Mouse (Mus musculus) left cerebral cortex, adult 2 months (tissue): ENCODE measurements around the gene Use1. TPM values are rescaled to one million over a fixed set of nuclear protein-coding genes. Genes with fewer than 3 reads are reported as not detected.

ENCODE experiments used
- DNase-seq, 2 experiments: peaks; one replicate each; pipeline ENCODE4 v3.0.0; 2021 to 2022; ENCODE audit warnings: low spot score in 2 of 2, mixed read lengths in 1 of 2; ENCODE audit errors: extremely low spot score in 1 of 2
- H3K27ac ChIP-seq: fragments of 200-600 bp; 2 replicates; pipeline ENCODE4 v1.8.1; 2022
- H3K4me3 ChIP-seq: fragments of 200-600 bp; 2 replicates; pipeline ENCODE4 v1.8.1; 2022
- CTCF ChIP-seq: fragments of 200-600 bp; IDR thresholded peaks from 2 replicates; pipeline ENCODE4 v1.8.1; 2022; ENCODE audit warnings: antibody characterized with exemption, mild to moderate bottlenecking, moderate library complexity
- intact Hi-C: fragments of 180-260 bp; cut with DNase I; formaldehyde crosslinking; loops from one replicate; pipeline ENCODE4 v1.15.1; 2025
- total RNA-seq, 2 experiments: library from RNA; stranded (reverse); gene quantifications; 2 replicates each; pipeline ENCODE4 v1.2.3; 2021

Use1 gene
- total RNA-seq, 2 experiments from 2014 or later, result 110 to 113 TPM

DNA sequence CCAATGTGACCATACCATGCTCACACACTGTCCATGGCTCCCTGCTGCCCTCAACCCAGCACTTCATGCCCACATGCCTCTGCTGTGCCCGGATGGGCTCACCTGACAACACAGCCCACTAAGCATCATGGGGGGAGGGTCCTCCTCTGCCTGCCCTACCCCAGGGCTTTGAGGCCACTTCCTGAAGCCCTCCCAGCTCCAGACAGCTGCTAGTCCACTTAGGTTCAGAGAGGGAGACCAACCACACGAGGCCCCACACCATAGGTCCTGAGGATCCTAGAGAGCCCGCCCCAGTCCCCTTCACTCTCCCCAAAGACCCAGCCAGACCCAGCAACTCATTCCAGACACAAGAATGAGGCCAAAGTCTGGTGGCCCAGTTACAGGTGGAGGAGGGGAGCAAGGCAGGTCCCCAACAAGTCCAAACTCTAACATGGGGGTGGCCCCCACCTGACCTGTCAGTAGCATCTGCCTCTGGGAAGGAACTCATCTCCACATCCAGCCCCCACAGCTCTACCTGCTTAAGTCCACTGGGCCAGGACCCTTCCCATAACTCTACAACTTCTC, 12.9 kb downstream of the Use1 start:
- no peak for DNase-seq
- intact Hi-C loops, result no loop called here
- no peak overlapping the region for H3K27ac ChIP-seq
- peak overlapping the region; percentile 89 for H3K4me3 ChIP-seq
- no peak for TF ChIP-seq CTCF

DNA sequence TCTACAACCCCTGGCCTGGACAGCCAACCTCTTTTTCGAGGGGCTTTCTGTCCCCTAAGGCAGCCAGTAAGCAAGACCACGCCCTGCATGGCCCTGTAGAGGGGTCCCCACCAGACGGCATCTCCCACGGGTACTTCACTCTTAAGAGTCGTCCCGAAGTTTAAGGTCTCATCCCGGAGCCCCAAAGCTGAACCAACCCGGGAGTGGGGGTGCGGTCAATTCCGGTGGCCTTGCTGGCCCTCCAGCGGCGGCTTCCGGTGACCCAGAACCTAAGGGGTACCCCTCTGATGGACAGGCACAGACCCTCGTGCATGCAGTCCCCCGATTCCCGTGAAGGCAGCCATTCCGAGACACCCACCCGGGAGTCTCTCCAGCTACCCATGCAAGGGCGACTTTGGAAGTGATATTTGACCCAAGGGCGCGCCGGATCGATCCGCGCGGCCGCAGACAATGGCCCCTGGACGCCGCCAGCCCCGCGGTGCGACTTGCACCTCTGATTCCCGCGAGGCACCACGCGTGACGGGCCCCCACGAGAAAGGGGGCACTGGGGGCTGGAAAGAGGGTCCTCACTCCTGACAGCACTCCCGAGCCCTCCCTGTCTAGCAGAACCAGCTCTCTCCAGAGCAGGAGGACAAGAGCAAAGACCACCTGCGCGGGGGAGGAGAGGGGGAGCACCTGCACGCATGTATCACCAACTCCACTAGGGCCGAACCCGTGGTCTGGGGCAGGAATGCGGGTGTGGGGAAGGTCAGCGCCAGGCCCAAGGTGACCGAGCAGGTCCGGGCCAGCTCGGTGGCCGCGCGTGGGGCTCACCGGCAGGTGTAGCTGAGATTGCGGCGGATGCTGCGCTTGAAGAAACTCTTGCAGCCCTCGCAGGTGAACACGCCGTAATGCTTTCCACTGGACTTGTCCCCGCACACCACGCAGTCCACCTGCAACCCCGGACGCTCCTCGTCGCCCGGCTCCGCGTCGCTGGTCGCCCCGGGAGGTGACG, 13.8 kb downstream of the Use1 start:
- no peak; the same call in 1 of the 2 replicates for TF ChIP-seq CTCF
- peak overlapping the region; percentile 83 for H3K27ac ChIP-seq
- DNase-seq, result no peak
- H3K4me3 ChIP-seq, result peak overlapping the region; percentile 89
- intact Hi-C loops, result no loop called here

DNA sequence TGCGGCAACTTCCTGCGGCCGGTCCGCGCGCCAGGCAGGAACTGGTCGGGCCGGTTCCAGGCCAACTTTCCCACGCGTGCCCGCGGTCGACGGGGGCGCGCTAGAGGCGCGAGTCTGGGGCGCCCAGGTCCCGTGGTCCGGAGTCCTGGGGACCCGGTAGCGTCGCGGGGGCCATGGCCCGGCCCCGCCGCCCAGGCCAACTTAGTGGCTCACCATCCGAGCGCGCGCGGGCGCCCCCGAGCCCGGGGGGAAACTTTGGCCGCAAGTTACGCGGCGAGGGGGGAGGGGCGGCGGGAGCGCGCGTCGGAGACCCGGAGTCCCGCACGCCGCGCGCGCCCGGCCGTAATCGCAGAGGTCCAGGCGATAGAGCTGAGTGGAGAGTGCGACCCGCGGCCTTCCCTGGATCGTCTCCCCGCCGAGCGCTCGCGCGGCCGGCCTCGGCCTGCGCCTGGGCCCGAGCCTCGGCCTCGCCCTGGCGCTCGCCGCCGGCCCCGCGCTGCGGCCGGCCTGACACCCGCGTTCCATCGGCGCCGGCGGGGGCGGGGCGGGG, 14.8 kb downstream of the Use1 start, which contains the start of gene Nr2f6:
Gene Nr2f6, minus strand, starts transcription at position 540 of the 550 bp plus-strand sequence.
- peak within 1 kb of the TSS; percentile 87 for H3K27ac ChIP-seq
- DNase-seq, result peak in 1 of 2 experiments; percentile 49
- peak within 1 kb of the TSS; percentile 89 for H3K4me3 ChIP-seq
- intact Hi-C loops, result no loop called here
- no peak for TF ChIP-seq CTCF

DNA sequence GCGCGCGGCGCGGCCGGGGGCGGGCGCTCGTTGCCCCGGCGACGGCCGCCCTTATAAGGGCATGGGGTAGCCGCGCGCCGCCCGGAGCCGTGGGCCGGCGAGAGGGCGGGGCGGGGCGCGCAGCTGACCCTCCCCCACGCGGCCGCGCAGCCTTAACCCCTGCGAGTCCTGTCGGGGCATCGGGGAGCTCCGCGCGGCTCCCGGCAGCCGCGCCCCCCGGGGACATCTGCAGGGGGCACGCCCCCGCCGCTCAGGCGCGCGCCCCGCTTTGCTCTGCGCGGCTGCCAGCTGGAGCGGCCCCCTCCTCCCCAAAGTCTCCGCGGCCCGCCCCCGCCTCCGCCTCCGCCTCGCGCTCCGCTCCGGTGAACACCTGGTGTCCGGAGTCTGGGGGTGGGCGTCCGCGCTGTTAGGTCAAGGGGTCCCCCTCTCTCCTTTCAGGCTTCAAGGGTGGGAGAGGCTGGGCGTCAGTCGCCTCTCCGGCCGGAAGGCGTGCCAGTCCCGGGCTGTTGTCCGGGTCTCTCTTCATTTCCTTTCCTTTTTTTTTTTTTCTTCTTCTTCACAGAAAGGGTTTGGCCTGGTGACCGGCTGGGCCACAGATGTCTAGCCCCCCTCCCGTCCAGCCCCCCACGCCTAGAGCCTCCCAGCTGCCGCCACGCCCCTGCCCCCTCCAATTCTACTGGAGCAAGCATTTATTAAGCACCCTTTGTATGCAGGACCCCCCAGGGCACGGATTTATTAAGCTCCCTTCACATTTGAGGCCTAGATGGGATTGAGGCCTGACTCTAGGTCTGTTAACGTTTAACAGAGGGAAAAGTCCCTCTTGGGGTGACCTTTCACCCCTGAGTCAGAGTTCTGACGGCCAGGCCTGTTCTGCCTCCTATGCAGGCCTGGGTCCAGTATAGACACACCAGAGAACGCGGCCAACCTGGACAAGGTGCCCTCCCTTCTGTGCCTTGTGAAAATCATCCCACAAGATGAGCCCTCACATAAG, 15.6 kb downstream of the Use1 start:
- peak; percentile 66 to 81 for DNase-seq
- Histone ChIP-seq H3K27ac (peak overlapping the region; percentile 87), H3K4me3 (peak overlapping the region; percentile 62)
- intact Hi-C loops, result no loop called here
- TF ChIP-seq CTCF, result no peak

DNA sequence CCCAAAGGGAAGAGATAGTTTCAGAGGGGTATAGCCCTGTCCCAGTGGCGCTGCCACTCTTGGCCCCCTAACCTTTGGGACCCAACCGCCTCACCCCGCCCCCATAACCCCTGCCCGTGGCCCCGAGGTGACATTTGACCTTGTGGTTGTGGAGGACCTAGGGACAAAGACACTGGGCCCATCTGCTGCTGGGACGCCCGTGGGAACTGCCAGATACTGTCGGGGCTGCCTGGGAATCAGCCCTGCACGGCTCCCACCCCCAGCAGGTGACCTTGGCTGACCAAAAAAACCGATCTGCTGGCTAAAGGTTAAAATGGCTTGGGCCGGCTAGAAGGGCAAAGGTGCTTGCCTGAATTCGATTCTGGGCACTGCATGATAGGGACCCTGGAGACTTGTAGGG, 16.7 kb downstream of the Use1 start:
- intact Hi-C loops, result no loop called here
- TF ChIP-seq CTCF, result no peak
- Histone ChIP-seq H3K27ac (no peak overlapping the region), H3K4me3 (no peak overlapping the region)
- DNase-seq, result no peak

DNA sequence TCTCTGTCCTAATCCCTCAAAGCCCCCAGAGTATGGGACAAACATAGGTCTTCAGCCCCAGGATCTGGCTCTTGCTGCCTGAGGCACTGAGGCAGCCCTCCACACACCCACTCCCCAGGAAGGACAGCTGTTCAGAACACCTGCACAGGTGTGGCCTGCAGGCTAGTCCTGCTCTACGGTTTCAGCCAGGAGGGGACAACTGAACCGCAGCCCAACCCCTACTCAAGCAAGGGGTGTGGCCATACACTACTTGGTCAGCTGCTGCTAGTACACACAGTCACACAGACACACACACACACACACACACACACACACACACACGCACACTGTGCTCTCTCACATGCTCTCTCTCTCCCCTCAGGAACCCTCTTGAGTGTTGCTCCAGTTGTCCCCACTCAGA, 17.2 kb downstream of the Use1 start:
- no peak for TF ChIP-seq CTCF
- intact Hi-C loops, result no loop called here
- no peak overlapping the region for H3K27ac ChIP-seq
- no peak for DNase-seq
- no peak overlapping the region for H3K4me3 ChIP-seq

DNA sequence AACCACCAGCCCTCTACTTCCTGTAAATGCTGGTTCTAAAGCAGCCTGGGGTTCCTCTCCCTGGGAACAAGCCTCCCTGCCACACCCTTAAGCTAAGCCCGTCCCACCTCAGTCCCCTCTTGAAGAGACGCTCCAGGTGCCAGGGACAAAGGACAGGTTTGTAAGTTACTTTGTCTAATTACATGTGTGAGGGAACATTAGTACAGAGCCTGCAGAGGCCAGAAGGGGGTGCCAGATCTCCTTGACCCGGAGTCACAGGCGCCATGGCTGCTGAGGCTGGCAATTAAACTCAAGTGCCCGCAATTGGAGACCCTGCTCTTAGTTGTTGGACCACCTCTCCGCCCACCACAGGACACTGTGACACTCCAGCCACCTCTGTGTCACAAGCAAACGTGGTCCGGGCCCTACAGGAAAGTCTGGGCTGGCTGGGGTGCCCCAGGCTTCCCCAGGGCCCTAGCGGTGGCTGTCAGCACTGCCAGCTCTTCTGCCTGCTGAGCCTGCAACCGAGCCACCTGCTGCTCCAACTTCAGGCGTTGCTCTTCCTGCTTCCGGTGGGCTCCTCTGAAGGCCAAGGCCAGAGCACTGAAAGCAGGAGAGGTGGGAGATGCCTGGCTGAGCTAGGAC, 18.7 kb downstream of the Use1 start:
- H3K4me3 ChIP-seq, result no peak overlapping the region
- TF ChIP-seq CTCF, result no peak; the same call in 1 of the 2 replicates
- intact Hi-C loops, result no loop called here
- no peak for DNase-seq
- H3K27ac ChIP-seq, result no peak overlapping the region

DNA sequence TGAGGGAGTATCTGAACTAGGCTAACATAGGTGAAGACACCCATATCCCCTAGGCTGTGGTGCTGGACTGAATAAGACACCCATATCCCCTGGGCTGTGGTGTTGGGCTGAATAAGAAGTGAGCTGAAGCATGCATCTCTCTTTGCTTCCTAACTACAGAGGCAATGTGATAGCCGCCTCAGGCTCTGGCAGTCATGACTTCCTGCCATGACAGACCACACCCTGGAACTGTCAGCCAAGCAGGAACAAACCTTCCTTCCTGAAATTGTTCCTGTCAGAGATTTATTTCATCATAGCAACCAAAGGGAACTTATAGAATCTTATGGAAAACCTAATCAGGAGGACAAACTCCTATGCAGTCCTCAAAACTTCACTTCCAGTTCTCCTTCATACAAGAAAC, 21.6 kb downstream of the Use1 start:
- DNase-seq, result no peak
- no peak for TF ChIP-seq CTCF
- Histone ChIP-seq H3K4me3 (no peak overlapping the region), H3K27ac (no peak overlapping the region)
- intact Hi-C loops, result no loop called here

DNA sequence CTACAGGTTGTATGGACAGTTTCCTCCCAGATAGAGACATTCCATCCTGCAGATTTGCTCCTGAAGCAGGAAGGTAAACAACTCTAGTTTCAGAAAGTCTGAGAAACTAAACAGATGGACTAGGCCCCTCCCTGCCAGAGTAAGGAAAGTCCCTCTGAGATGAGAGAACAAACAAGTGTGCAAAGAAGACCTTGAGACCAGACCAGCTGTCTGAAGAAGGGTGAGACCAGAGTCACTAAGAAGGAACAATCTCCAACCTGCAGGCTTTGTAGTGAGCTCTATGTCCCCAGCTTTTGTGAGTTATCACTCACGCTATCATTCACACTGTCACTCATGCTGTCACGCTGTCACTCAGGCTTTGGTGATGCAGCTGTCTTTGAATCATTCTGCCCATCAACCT, 25.0 kb downstream of the Use1 start:
- no peak for TF ChIP-seq CTCF
- H3K4me3 ChIP-seq, result no peak overlapping the region
- intact Hi-C loops, result no loop called here
- DNase-seq, result no peak
- no peak overlapping the region for H3K27ac ChIP-seq

DNA sequence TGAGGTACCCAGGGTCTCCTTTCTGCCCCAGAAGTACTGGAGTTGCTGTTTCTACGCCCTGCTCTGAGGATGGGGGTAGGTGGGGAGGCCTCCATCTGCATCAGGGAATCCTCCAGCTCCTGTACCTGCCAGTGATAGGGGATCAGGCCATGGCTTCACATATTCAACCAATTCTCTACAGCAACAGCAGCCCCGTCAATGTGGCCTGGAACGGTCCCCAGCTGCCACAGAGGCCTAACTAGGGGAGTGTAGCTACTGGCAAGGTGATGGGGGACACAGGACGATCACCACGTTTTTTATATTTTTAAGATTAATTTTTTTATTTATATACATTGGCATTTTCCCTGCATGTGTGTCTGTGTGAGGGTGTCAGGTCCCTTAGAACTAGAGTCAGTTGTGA, 25.7 kb downstream of the Use1 start:
- intact Hi-C loops, result no loop called here
- Histone ChIP-seq H3K4me3 (no peak overlapping the region), H3K27ac (no peak overlapping the region)
- no peak for TF ChIP-seq CTCF
- DNase-seq, result peak in 1 of 2 experiments; percentile 2

DNA sequence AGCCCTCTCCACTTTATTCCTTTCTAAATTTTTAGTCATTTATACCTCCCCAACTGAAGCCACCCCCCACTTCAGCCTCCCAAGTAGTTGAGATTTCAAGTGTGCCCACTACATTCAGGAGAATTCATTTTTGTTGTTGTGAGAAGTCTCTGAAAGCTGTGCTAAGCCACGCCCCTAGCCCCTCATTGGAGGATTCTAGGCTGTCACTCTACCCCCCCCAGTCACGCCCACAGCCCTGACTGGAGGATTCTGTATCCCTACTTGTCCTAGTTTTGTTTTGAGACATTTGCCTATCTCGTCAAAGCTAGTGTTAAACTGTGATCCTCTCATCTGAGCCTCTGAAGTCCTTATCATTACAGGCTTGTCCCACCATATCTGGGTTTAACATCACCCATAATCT, 26.2 kb downstream of the Use1 start:
- peak in 1 of 2 experiments; percentile 13 for DNase-seq
- Histone ChIP-seq H3K4me3 (no peak overlapping the region), H3K27ac (no peak overlapping the region)
- no peak for TF ChIP-seq CTCF
- intact Hi-C loops, result no loop called here
